Mouse (Mus musculus) mouse embryonic stem cell (cell line): Measurements from ENCODE around the gene Cd9.

ENCODE experiments used
- in situ Hi-C, 2 experiments: fragments of 300-500 bp; cut with MboI; formaldehyde crosslinking; loops; 1 replicate in 1 of 2; 3 replicates in 1 of 2; pipeline ENCODE4 v1.14.3; 2019 to 2020; ENCODE audit warnings: low sequenced_read_pairs in 2 of 2, low pct_unique_long_range_greater_than_20kb in 1 of 2, mixed read lengths in 1 of 2; ENCODE audit not compliant: unreplicated experiment in 1 of 2

Cd9 gene

GRCm38 (mm10) chr6:125425205-125426090 lies 69.1 kb downstream of the Cd9 start:
- in situ Hi-C loops = loop anchor here in 1 of 2 experiments (5.0 kb wide), 1 partner anchor 72 kb away; no protein-coding TSS in a partner anchor

- in situ Hi-C loops = loop anchor here in 1 of 2 experiments (5.0 kb wide), 2 partner anchors 68 to 178 kb away; partner anchors contain the start of gene Cd9
Measured at GRCm38 (mm10) chr6:125424156-125424555, 70.4 kb downstream of the Cd9 start.

GRCm38 (mm10) chr6:125423507-125423906 lies 71.1 kb downstream of the Cd9 start:
- in situ Hi-C loops = loop anchor here in 1 of 2 experiments (5.0 kb wide), 2 partner anchors 69 to 179 kb away; partner anchors contain the start of gene Cd9

- in situ Hi-C loops = loop anchor here in 1 of 2 experiments (5.0 kb wide), 2 partner anchors 69 to 179 kb away; partner anchors contain the start of gene Cd9
Measured at GRCm38 (mm10) chr6:125423099-125423498, 71.5 kb downstream of the Cd9 start.

GRCm38 (mm10) chr6:125422051-125422822 lies 72.4 kb downstream of the Cd9 start:
- in situ Hi-C loops = loop anchor here in 1 of 2 experiments (5.0 kb wide), 2 partner anchors 70 to 180 kb away; partner anchors contain the start of gene Cd9

- in situ Hi-C loops = loop anchor here in 1 of 2 experiments (5.0 kb wide), 2 partner anchors 72 to 182 kb away; partner anchors contain the start of gene Cd9
Measured at GRCm38 (mm10) chr6:125420458-125421063, 74.0 kb downstream of the Cd9 start.

GRCm38 (mm10) chr6:125418744-125419143 lies 75.8 kb downstream of the Cd9 start:
- in situ Hi-C loops = loop anchor here (5.0 to 10.0 kb wide), 2 partner anchors 51 to 54 kb away; no protein-coding TSS in a partner anchor

- in situ Hi-C loops = loop anchor here in 1 of 2 experiments (10.0 kb wide), 1 partner anchor 49 kb away; no protein-coding TSS in a partner anchor
Measured at GRCm38 (mm10) chr6:125413326-125413725, 81.3 kb downstream of the Cd9 start.

GRCm38 (mm10) chr6:125411661-125412060 lies 82.9 kb downstream of the Cd9 start:
- in situ Hi-C loops = loop anchor here in 1 of 2 experiments (10.0 kb wide), 1 partner anchor 47 kb away; no protein-coding TSS in a partner anchor

- in situ Hi-C loops = loop anchor here in 1 of 2 experiments (10.0 kb wide), 1 partner anchor 46 kb away; no protein-coding TSS in a partner anchor
Measured at GRCm38 (mm10) chr6:125410995-125411547, 83.5 kb downstream of the Cd9 start.

GRCm38 (mm10) chr6:125410551-125410950 lies 84.0 kb downstream of the Cd9 start:
- in situ Hi-C loops = loop anchor here in 1 of 2 experiments (10.0 kb wide), 1 partner anchor 46 kb away; no protein-coding TSS in a partner anchor
